Mouse (Mus musculus) layer of hippocampus, adult 18-20 months (tissue): ENCODE measurements around the gene Mbd3l1. TPM values are rescaled to one million over a fixed set of nuclear protein-coding genes. Genes with fewer than 3 reads are reported as not detected.

Source experiments
- DNase-seq, 2 experiments: peaks; one replicate each; pipeline ENCODE4 v3.0.0; 2022; ENCODE audit warnings: low spot score in 2 of 2
- long read RNA-seq: library from polyadenylated mRNA; stranded (forward); transcript quantifications from one replicate; pipeline ENCODE4 v2.0.0, GENCODE M21; 2021
- microRNA-seq, 2 experiments: library from miRNA; unstranded; fragments of <30 nt; microRNA quantifications; one replicate each; pipeline ENCODE4 v1.2.0; 2021
- total RNA-seq, 2 experiments: library from RNA; stranded (reverse); gene quantifications; 2 replicates each; pipeline ENCODE4 v1.2.3; 2021

Mbd3l1 gene
- not detected for total RNA-seq
- long read RNA-seq: 0 reads

GRCm38 (mm10) chr9:18478168-18478567 is at the start of gene Mbd3l1, which contains the start of gene Zfp558:
Gene Mbd3l1, plus strand, starts transcription at chr9:18478359.
Gene Zfp558, minus strand, starts transcription at chr9:18478268.
- DNase-seq: no peak

DNA sequence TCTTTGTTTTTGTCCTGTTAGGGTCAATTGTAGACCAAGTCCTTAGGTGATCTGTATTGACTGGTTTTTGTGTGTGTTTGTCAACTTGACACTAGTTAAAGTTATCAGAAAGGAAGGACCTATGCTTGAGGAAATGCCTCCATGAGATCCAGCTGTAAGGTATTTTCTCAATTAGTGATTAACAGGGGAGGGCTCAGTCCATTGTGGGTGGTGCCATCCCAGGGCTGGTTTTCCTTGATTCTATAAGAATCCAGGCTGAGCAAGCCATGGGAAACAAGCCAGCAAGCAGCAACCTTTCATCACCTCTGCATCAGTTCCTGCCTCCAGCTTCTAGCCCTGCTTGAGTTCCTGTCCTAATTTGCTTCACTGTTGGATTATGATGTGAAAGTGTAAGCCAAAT is 47.8 kb upstream of the Mbd3l1 start, which contains the start of gene Mbd3l2:
Mbd3l2 (plus strand) TSS at position 301 of the 400 bp plus-strand sequence.
- DNase-seq: no peak

DNA sequence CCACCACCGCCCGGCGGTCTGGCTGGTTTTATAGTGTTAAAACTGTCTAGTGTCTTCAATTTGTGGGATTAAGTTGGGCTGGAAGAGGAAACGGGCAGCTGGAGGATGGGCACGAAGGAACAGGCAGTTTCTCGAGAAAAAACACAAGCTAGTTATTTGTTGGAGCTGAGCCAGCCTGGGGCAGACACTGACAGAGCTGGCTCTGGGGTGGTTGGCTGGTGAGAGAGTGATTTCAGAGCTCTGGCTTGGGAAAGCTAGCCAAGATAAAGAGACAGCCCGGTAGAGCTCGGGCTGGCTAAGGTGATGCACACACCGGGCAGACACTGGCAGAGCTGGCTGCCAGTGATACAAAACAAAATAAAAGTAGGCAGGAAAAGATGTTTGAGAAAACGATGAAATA is 46.5 kb upstream of the Mbd3l1 start:
- DNase-seq: peak; percentile 2 to 17

DNA sequence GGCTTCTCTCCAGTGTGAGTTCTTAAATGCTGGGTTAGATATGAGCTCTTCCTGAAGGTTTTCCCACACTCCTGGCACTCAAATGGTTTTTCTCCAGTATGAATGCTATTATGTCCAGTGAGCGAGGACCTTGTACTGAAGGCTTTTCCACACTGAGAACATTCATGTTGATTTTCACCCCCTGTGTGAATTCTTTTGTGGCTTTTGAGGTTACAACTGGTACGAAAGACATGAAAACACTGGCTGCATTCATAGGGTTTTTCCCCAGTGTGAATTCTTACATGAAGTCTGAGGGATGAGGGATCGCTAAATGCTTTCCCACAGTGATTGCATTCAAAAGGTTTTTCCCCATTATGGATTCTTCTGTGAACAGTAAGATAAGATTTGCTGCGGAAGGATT is 21.6 kb upstream of the Mbd3l1 start:
- DNase-seq: no peak

GRCm38 (mm10) chr9:18467350-18467749 is 10.8 kb upstream of the Mbd3l1 start:
- no peak for DNase-seq

GRCm38 (mm10) chr9:18468005-18468404 is 10.2 kb upstream of the Mbd3l1 start:
- no peak for DNase-seq

GRCm38 (mm10) chr9:18473324-18474128 is 4.6 kb upstream of the Mbd3l1 start:
- peak; percentile 39 to 65 for DNase-seq

GRCm38 (mm10) chr9:18508098-18508497 is 29.9 kb downstream of the Mbd3l1 start:
- DNase-seq: peak in 1 of 2 experiments; percentile 30

Small RNAs within 50 kb of the gene (microRNA-seq; reads per million reads assigned to microRNA genes)
- gene Gm22854: 0 reads per million in 2 experiments

Other genes with a start within 250 kb of the Mbd3l1 start
- gene Chordc1, start 186.2 kb upstream of the Mbd3l1 start, total RNA-seq: 100 to 1,000 TPM; 118 to 119 TPM
- gene Naalad2, start 75.4 kb upstream of the Mbd3l1 start, total RNA-seq: under 1 TPM; 0.33 to 0.89 TPM
- not detected for gene Ubtfl1, start 73.9 kb upstream of the Mbd3l1 start, total RNA-seq
- not detected for gene Mbd3l2, start 47.7 kb upstream of the Mbd3l1 start, total RNA-seq
- gene Zfp558, start 91 bp upstream of the Mbd3l1 start, total RNA-seq: 1 to 10 TPM; 2.3 to 2.5 TPM
- gene Muc16, start 196.2 kb downstream of the Mbd3l1 start, total RNA-seq: not detected